ENCODE assay signal across 18 mouse cellular contexts in genomic region chr4:126303877-126304276, GRCm38 (mm10). TPM values are rescaled to one million over a fixed set of nuclear protein-coding genes. Genes with fewer than 3 reads are reported as not detected.
DNase-seq lines count a peak whose midpoint lies in the region; ATAC-seq and TF ChIP-seq lines count a peak whose summit lies in the region.
"Had no signal": no experiment of that assay in that cellular context is flagged by ENCODE, and none has a peak within 500 bp of the region (broad histone marks: within the 10 kb centered on the region; RNA-seq: fewer than 3 reads in every experiment).

No protein-coding gene starts in this region.

- no peak for ATAC-seq in midbrain, postnatal 0 days (ENCODE audit: low FRiP score)
- ATAC-seq in midbrain, embryonic 11.5 days (ENCODE audit: low FRiP score), result no peak
- ATAC-seq: intestine, embryonic 16.5 days had no signal

- H3K27ac ChIP-seq in kidney, adult 2 months (ENCODE audit: insufficient read depth, low read depth, low read length), result no peak overlapping the region
- H3K27ac ChIP-seq in midbrain, postnatal 0 days (ENCODE audit: low read depth, low read length), result no peak overlapping the region
- no peak overlapping the region for H3K27ac ChIP-seq in midbrain, embryonic 11.5 days (ENCODE audit: low read depth, low read length)
- no peak overlapping the region for H3K27ac ChIP-seq in limb, embryonic 10.5 days
- H3K27ac ChIP-seq: embryonic facial prominence, embryonic 12.5 days; hindbrain, embryonic 10.5 days; stomach, embryonic 15.5 days had no signal

- no peaks in the 10 kb centered on the region for H3K36me3 ChIP-seq in kidney, adult 2 months (ENCODE audit: control insufficient read depth, insufficient read depth, low read length)
- no peaks in the 10 kb centered on the region for H3K36me3 ChIP-seq in midbrain, postnatal 0 days (ENCODE audit: insufficient read depth, low read length)
- no peaks in the 10 kb centered on the region for H3K36me3 ChIP-seq in midbrain, embryonic 11.5 days (ENCODE audit: control insufficient read depth, insufficient read depth, low read length)
- H3K36me3 ChIP-seq in limb, embryonic 10.5 days, result no peaks in the 10 kb centered on the region
- H3K36me3 ChIP-seq: embryonic facial prominence, embryonic 12.5 days; hindbrain, embryonic 10.5 days; stomach, embryonic 15.5 days had no signal

- no peak overlapping the region for H3K4me2 ChIP-seq in midbrain, postnatal 0 days (ENCODE audit: low read depth, low read length, poor library complexity, severe bottlenecking)
- no peak overlapping the region for H3K4me2 ChIP-seq in midbrain, embryonic 11.5 days
- H3K4me2 ChIP-seq: embryonic facial prominence, embryonic 12.5 days; stomach, embryonic 15.5 days had no signal

- no peaks in the 10 kb centered on the region for H3K9me3 ChIP-seq in midbrain, postnatal 0 days (ENCODE audit: low read length)
- H3K9me3 ChIP-seq in midbrain, embryonic 11.5 days (ENCODE audit: control insufficient read depth, low read length), result peaks cover 3% of the 10 kb centered on the region; the same call in 1 of the 2 replicates
- no peaks in the 10 kb centered on the region for H3K9me3 ChIP-seq in limb, embryonic 10.5 days (replicated peaks)
- H3K9me3 ChIP-seq: embryonic facial prominence, embryonic 12.5 days; stomach, embryonic 15.5 days had no signal

- H3K27me3 ChIP-seq in kidney, adult 2 months (replicated peaks; ENCODE audit: control insufficient read depth, insufficient read depth, low read length), result no peaks in the 10 kb centered on the region
- H3K27me3 ChIP-seq in midbrain, postnatal 0 days (ENCODE audit: insufficient read depth, low read length), result peaks cover 40% of the 10 kb centered on the region
- peaks cover 41% of the 10 kb centered on the region for H3K27me3 ChIP-seq in midbrain, embryonic 11.5 days (ENCODE audit: control insufficient read depth, insufficient read depth, low read length)
- peaks cover 59% of the 10 kb centered on the region for H3K27me3 ChIP-seq in limb, embryonic 10.5 days (ENCODE audit: low read depth, poor library complexity, severe bottlenecking)

- H3K9ac ChIP-seq in midbrain, postnatal 0 days (replicated peaks; ENCODE audit: low read length, poor library complexity, severe bottlenecking), result no peak overlapping the region
- H3K9ac ChIP-seq in midbrain, embryonic 11.5 days (ENCODE audit: low read length), result no peak overlapping the region
- H3K9ac ChIP-seq: embryonic facial prominence, embryonic 12.5 days; stomach, embryonic 15.5 days had no signal

- no peak for TF ChIP-seq POLR2A in kidney, adult 2 months (IDR thresholded peaks at IDR 0.05; ENCODE audit: low read depth, low read length)
- TF ChIP-seq POLR2A in brain, embryonic 14.5 days (IDR thresholded peaks at IDR 0.05; ENCODE audit: borderline replicate concordance, extremely low read depth, insufficient read depth, insufficient read length, poor library complexity, severe bottlenecking), result no peak

- no peak overlapping the region for H3K4me3 ChIP-seq in kidney, adult 2 months (ENCODE audit: insufficient read depth, low read depth, low read length)
- H3K4me3 ChIP-seq in midbrain, postnatal 0 days (ENCODE audit: low read depth, low read length), result no peak overlapping the region
- no peak overlapping the region for H3K4me3 ChIP-seq in midbrain, embryonic 11.5 days (ENCODE audit: low read depth, low read length)
- H3K4me3 ChIP-seq in limb, embryonic 10.5 days, result no peak overlapping the region
- H3K4me3 ChIP-seq: embryonic facial prominence, embryonic 12.5 days; hindbrain, embryonic 10.5 days; stomach, embryonic 15.5 days had no signal

- DNase-seq in kidney, adult 2 months, result no peak
- DNase-seq in kidney, postnatal 14 days, result no peak
- DNase-seq in midbrain, postnatal 0 days (ENCODE audit: low spot score), result no peak
- DNase-seq in midbrain, embryonic 11.5 days (ENCODE audit: low spot score, missing footprints), result no peak
- no peak for DNase-seq in brain, embryonic 14.5 days (ENCODE audit: low read depth)
- DNase-seq in embryo, embryonic 11 days, result no peak
- DNase-seq in limb, embryonic 10.5 days (ENCODE audit: low spot score), result no peak
- DNase-seq: adrenal gland, postnatal 25 days; cerebellum, postnatal 36 days; kidney, postnatal 36 days; left cerebral cortex, postnatal 4 days; lung, adult 18-20 months had no signal

- TF ChIP-seq CTCF in kidney, adult 2 months (conservative IDR thresholded peaks at IDR 0.05; ENCODE audit: insufficient read depth, insufficient read length, low read depth, low read length), result peak; percentile 36; the same call in 1 of the 2 replicates
- peak; percentile 41 for TF ChIP-seq CTCF in midbrain, postnatal 0 days (IDR thresholded peaks at IDR 0.05)
- peak; percentile 16; the same call in 1 of the 2 replicates for TF ChIP-seq CTCF in brain, embryonic 14.5 days (IDR thresholded peaks at IDR 0.05; ENCODE audit: borderline replicate concordance, extremely low read depth, insufficient read depth, insufficient read length)

- H3K4me1 ChIP-seq in kidney, adult 2 months (ENCODE audit: control insufficient read depth, insufficient read depth, low read length), result no peaks in the 10 kb centered on the region; the same call in 1 of the 2 replicates
- H3K4me1 ChIP-seq in midbrain, postnatal 0 days (ENCODE audit: insufficient read depth, low read length), result peaks cover 8% of the 10 kb centered on the region; the same call in 1 of the 2 replicates
- 0 out of 2 replicates have a peak, but pooled peaks cover 5% of the 10 kb centered on the region for H3K4me1 ChIP-seq in midbrain, embryonic 11.5 days (ENCODE audit: control insufficient read depth, insufficient read depth, low read length)
- H3K4me1 ChIP-seq in limb, embryonic 10.5 days, result peaks cover 29% of the 10 kb centered on the region

- 66% methylated on average over 4 of the region's 4 CpGs for WGBS in kidney, adult 2 months
- 66% methylated on average over 4 of the region's 4 CpGs for WGBS in midbrain, postnatal 0 days
- 59% methylated on average over 4 of the region's 4 CpGs for WGBS in midbrain, embryonic 11.5 days
- WGBS in limb, embryonic 10.5 days, result 49% methylated on average over 4 of the region's 4 CpGs

RNA-seq across cellular contexts. Expression of gene Col8a2, which starts 17.3 kb away (rescaled TPM):
- 0.27 and 0.31 TPM in 2 replicates for polyA plus RNA-seq in kidney, adult 2 months (2012; rRNA removed)
- total RNA-seq in midbrain, postnatal 0 days (2014; rRNA removed), result 8.3 and 11.0 TPM in 2 replicates
- polyA plus RNA-seq in midbrain, postnatal 0 days (2015; fragmentation: Nextera tagmentation; extraction: Ambion mirVana), result 1.3 TPM in 2 replicates
- polyA plus RNA-seq in midbrain, embryonic 11.5 days (2014; fragmentation: Nextera tagmentation; extraction: Ambion mirVana), result 9.1 and 9.5 TPM in 2 replicates
- polyA plus RNA-seq in brain, embryonic 14.5 days (2012; rRNA removed), result 1.5 and 6.4 TPM in 2 replicates
- polyA plus RNA-seq in limb, embryonic 10.5 days (2016; fragmentation: Nextera tagmentation; extraction: Ambion mirVana), result 0.65 and 1.4 TPM in 2 replicates
- total RNA-seq: megakaryocyte, adult 5-6 weeks had no signal

RNA-seq across cellular contexts. Expression of gene Adprhl2, which starts 17.6 kb away (rescaled TPM):
- 36.0 and 43.0 TPM in 2 replicates for polyA plus RNA-seq in kidney, adult 2 months (2012; rRNA removed)
- 61.9 and 73.5 TPM in 2 replicates for total RNA-seq in midbrain, postnatal 0 days (2014; rRNA removed)
- 80.6 and 84.1 TPM in 2 replicates for polyA plus RNA-seq in midbrain, postnatal 0 days (2015; fragmentation: Nextera tagmentation; extraction: Ambion mirVana)
- polyA plus RNA-seq in midbrain, embryonic 11.5 days (2014; fragmentation: Nextera tagmentation; extraction: Ambion mirVana), result 36.4 and 45.0 TPM in 2 replicates
- 67.8 and 81.6 TPM in 2 replicates for polyA plus RNA-seq in brain, embryonic 14.5 days (2012; rRNA removed)
- 95.1 and 97.5 TPM in 2 replicates for polyA plus RNA-seq in limb, embryonic 10.5 days (2016; fragmentation: Nextera tagmentation; extraction: Ambion mirVana)

RNA-seq across cellular contexts. Expression of gene Tekt2, which starts 21.6 kb away (rescaled TPM):
- 1.1 and 2.0 TPM in 2 replicates for polyA plus RNA-seq in kidney, adult 2 months (2012; rRNA removed)
- total RNA-seq in midbrain, postnatal 0 days (2014; rRNA removed), result 5.0 and 6.3 TPM in 2 replicates
- 19.1 and 19.9 TPM in 2 replicates for polyA plus RNA-seq in midbrain, postnatal 0 days (2015; fragmentation: Nextera tagmentation; extraction: Ambion mirVana)
- 1.8 and 2.2 TPM in 2 replicates for polyA plus RNA-seq in midbrain, embryonic 11.5 days (2014; fragmentation: Nextera tagmentation; extraction: Ambion mirVana)
- 14.8 and 21.6 TPM in 2 replicates for polyA plus RNA-seq in brain, embryonic 14.5 days (2012; rRNA removed)
- polyA plus RNA-seq in limb, embryonic 10.5 days (2016; fragmentation: Nextera tagmentation; extraction: Ambion mirVana), result 0.35 and 0.98 TPM in 2 replicates
- total RNA-seq: monocyte, adult 5-6 weeks had no signal

RNA-seq across cellular contexts. Expression of gene Trappc3, which starts 41.8 kb away (rescaled TPM):
- 57.7 and 75.5 TPM in 2 replicates for polyA plus RNA-seq in kidney, adult 2 months (2012; rRNA removed)
- 121 and 122 TPM in 2 replicates for total RNA-seq in midbrain, postnatal 0 days (2014; rRNA removed)
- 173 and 186 TPM in 2 replicates for polyA plus RNA-seq in midbrain, postnatal 0 days (2015; fragmentation: Nextera tagmentation; extraction: Ambion mirVana)
- polyA plus RNA-seq in midbrain, embryonic 11.5 days (2014; fragmentation: Nextera tagmentation; extraction: Ambion mirVana), result 37.1 and 38.9 TPM in 2 replicates
- polyA plus RNA-seq in brain, embryonic 14.5 days (2012; rRNA removed), result 123 and 136 TPM in 2 replicates
- polyA plus RNA-seq in limb, embryonic 10.5 days (2016; fragmentation: Nextera tagmentation; extraction: Ambion mirVana), result 83.1 and 95.3 TPM in 2 replicates

RNA-seq across cellular contexts. Expression of gene Map7d1, which starts 47.7 kb away (rescaled TPM):
- 28.3 and 30.3 TPM in 2 replicates for polyA plus RNA-seq in kidney, adult 2 months (2012; rRNA removed)
- total RNA-seq in midbrain, postnatal 0 days (2014; rRNA removed), result 106 and 124 TPM in 2 replicates
- polyA plus RNA-seq in midbrain, postnatal 0 days (2015; fragmentation: Nextera tagmentation; extraction: Ambion mirVana), result 56.9 and 61.2 TPM in 2 replicates
- 61.8 and 68.7 TPM in 2 replicates for polyA plus RNA-seq in midbrain, embryonic 11.5 days (2014; fragmentation: Nextera tagmentation; extraction: Ambion mirVana)
- 182 and 209 TPM in 2 replicates for polyA plus RNA-seq in brain, embryonic 14.5 days (2012; rRNA removed)
- polyA plus RNA-seq in limb, embryonic 10.5 days (2016; fragmentation: Nextera tagmentation; extraction: Ambion mirVana), result 56.2 and 63.2 TPM in 2 replicates
